Mouse (Mus musculus) heart, adult 2 months (tissue): ENCODE data around the gene Acot7.

Source experiments
- EP300 ChIP-seq: fragments of 200-500 bp; IDR thresholded peaks from 2 replicates; pipeline ENCODE4 v1.6.1; 2011; ENCODE audit warnings: low read depth, low read length, control low read depth; ENCODE audit not compliant: insufficient read depth
- POLR2A ChIP-seq: fragments of 200-500 bp; IDR thresholded peaks from 2 replicates; pipeline ENCODE4 v1.6.1; 2011; ENCODE audit warnings: mild to moderate bottlenecking, low read depth, low read length, control low read depth; ENCODE audit not compliant: insufficient read depth

GRCm38 (mm10) chr4:152272006-152272405 is 94.1 kb downstream of the Acot7 start:
- TF ChIP-seq EP300 (no peak), POLR2A (no peak)
